Mouse (Mus musculus) liver (tissue): ENCODE results near the gene Clca4b.
"Not testable (repeated sequence)": the region's sequence is repeated elsewhere in the genome, so short reads cannot be mapped to it uniquely, and the experiment has no call there.

Experiments
- DNase-seq: peaks from one replicate; pipeline ENCODE4 v3.0.0-alpha.2; 2020; ENCODE audit warnings: mixed read lengths

The Clca4b gene

DNA sequence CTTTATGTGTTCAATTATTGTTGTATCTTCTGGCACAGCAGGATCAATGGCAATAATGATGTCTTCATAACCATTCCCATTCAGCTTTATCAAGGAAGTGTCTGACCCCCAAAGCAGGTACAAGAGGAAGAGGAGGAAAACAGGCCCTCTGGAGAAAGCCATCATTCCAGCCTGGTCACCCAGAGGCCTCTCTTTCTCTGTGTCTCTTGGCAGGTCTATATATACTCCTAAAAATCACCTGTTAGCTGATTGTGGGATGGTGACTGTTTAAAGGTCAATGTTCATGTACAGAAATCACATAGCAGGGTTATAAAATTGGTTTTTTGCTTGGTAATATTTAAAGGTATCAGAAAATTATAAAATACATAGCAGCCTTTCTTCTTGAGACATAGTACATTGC lies at the start of gene Clca4b:
Gene Clca4b (minus strand): TSS at position 195 of the 400 bp plus-strand sequence.
- DNase-seq = no peak

DNA sequence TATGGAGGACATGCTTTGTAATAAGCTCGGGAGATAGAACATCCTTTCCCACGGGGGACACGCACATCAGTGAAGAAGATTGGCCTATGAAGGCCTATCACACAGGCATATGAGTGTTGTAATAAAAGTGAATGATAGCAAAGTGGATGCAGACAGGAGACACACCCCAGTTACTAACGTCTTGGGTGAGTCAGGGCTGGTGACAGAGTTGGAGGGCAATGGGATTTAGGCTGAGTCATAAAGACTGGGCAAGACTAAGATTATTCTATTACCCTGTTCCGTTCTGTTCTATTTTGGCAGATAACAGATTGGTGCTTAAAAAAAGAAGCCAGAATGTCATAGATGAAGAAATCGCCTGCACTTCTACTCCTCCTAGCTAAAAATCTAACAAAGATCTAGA lies 48.2 kb upstream of the Clca4b start:
- no peak for DNase-seq

GRCm38 (mm10) chr3:144977631-144978030 lies 45.3 kb upstream of the Clca4b start:
- DNase-seq = no peak

DNA sequence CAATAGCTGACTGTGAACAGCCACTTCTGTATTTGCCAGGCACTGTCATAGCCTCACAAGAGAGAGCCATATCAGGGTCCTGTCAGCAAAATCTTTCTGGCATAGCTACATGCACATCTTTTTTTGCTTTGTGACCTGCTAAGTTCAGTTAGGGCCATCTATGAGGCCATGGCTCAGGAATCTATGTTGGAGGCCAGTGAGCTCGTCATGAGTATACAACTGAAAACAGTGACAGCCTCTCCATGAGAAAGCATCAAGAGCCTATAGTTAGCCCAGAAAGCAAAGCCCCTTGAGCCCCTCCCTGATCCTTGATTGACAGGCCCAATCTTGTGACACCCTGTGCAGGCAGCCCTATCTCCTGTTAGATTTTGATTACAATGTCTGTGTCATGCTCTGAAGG lies 43.8 kb upstream of the Clca4b start:
- DNase-seq = no peak

- DNase-seq = no peak
These were observed 42.6 kb upstream of the Clca4b start, which contains the start of gene Clca4a for GRCm38 (mm10) chr3:144974945-144975344. Clca4a (minus strand) TSS chr3:144975045.

DNA sequence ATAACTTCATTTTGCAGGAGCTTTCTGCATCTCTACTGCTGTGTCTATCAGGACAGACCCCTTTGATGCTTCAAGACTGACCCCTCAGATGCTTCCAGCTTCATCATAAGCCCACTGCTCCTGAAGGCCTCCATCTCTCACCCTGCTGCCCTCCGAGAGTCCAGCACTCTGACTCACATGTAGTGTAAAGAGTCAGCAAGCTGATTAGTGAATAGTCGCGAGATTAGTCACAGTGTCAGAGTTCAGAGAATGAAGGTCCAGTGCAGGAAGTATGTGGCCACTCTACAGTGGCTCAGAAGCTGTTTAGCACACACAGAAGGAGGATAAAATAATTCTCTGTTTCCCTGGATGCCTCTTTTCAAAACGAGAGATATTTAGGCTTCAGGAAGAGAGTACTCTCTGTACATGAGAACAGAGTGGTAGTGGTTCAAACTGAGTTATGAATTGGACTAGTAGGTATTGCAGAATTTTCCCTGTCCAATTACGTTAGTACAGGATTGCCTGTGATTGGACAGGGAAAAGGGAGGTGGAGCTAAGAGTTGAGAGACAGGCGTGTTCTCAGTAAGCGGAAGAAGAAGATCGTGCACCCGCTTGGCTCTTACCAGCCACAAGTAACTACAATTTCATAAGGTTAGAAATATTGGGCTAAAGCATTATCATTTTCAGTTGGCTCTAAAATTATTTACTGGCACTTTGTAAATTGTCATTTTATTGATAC lies 39.4 kb upstream of the Clca4b start:
- DNase-seq = no peak

DNA sequence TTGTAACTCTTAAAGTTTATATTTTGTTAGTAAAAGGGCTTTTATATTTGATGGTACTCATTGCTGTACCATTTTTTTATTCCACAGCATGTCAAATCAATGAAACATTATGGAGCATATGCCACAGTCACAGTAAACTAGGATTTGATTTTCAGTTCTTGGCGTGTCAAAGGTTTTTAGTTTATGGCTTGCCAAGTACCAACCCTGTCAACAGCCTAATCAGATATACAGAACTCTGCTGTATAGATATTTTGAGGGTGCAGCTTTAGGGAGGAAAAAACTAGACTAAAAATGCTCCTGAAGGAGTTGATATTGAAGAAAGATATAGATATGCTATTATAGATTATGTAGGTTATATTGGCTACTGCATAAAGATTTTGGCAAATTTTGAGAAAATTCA lies 37.4 kb upstream of the Clca4b start:
- DNase-seq = no peak

GRCm38 (mm10) chr3:144966074-144966473 lies 33.7 kb upstream of the Clca4b start:
- DNase-seq = no peak

DNA sequence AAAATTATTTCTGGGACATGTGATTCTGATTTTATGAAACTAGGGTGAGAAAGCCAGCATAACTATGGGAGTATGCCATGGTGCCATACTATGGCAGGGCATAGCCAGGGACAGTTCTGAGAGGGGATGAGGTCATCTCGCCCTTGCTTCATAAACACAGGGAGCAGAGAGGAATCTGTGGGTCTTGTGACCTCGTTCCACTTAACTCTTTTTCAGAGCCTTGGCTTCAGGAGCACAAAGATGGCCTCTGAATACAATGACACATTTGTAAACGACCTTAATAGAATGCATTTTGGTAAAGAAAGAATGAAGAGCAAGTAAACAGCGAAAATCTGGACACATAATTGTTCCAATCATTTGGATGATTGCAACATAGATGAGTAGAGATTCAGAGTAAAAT lies 18.5 kb upstream of the Clca4b start:
- DNase-seq = no peak

DNA sequence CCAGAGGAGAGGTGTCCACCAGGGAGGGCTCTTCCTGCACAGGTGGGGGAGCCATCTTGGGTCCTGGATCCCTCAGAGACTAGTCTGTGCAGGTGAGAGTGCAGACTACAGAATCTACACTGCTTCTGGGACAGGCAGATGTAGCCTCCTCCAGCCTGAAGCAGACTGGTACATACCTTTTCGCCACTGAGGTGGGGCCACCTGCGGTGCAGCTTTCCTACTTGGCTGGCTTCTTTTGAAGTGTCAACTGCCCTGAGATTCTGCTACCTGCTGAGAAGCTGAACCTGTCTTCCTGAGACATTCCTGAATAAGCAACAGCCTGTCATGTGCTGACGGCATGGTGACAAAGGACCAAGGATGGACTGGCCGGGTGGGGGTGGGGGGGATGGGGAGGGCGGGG lies 15.0 kb upstream of the Clca4b start:
- not testable (repeated sequence) for DNase-seq

DNA sequence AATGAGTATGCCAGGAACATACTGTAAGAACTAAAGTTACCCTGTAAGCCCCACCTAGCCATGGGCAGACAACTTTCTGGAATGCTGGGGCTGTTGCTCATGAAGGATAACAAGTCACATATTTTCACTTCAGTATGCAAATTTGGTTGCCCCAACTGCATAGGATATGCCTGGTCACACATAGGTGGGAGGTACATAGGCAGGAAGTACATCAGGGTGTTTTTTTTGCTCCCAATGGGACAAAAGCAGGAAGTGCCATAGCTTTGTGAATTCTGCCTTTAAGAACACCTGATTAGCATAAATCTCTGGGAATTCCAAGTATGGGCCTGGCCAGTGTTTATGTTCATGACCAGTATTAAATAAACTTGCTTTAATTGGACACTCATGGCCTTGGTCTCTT lies 1.3 kb upstream of the Clca4b start:
- not testable (repeated sequence) for DNase-seq

DNA sequence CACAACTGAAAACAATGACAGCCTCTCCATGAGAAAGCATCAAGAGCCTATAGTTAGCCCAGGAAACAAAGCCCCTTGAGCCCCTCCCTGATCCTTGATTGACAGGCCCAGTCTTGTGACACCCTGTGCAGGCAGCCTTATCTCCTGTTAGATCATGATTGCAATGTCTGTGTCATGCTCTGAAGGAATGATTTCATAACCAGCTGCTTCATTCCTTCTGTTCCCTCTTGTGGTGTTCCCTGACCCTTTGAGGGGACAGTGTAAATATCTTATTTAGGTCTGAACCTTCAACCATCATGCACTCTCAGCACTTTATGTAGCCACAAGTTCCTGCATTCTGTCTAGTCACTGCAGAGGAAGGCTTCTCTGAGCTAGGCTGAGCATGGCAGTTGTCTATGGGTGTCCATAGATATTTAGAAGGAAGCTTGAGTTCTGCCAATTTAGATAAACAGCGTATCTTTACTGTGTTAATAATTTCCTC lies 722 bp upstream of the Clca4b start:
- no peak for DNase-seq

- DNase-seq = no peak
These were observed 18.3 kb downstream of the Clca4b start for GRCm38 (mm10) chr3:144914014-144914413.

- no peak for DNase-seq
These were observed 35.2 kb downstream of the Clca4b start for GRCm38 (mm10) chr3:144897042-144897678.

DNA sequence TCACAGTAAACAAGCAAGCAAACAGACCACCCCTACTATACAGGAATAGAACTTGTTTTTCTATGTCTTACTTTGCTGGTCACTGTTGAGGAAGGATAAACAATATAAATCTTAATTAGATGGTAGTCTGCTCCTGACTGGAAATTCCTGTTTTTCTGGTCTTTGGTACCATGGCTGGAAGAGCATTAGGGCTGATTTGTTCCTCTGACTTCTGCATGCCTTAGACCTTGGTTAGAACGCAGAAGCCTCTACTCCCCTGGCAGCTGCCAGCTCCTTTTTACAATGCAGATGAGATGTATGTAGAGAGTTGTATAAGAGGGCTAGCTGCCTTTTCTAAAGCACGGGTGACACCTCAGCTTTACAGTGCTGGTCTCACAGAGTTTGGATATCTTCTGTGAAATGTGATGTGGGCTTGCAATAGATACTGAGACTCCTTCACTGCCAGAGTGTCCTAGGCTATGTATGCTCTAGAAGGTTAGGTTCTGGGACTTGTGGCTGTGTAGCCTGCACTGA lies 42.0 kb downstream of the Clca4b start:
- DNase-seq = no peak

DNA sequence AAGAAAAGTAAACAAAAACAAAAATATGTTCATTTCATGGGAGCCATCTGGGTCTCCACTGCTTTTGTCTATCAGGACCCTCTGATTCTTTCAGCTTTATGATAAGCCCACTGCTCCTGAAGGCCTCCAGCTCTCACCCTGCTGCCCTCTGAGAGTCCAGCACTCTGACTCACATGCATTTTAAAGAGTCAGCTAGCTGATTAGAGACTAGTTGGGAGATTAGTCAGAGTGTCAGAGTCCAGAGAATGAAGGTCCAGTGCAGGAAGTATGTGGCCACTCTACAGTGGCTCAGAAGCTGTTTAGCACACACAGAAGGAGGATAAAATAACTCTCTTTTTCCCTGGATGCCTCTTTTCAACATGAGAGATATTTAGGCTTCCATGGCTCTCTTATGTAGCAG lies 45.4 kb downstream of the Clca4b start:
- DNase-seq = no peak

DNA sequence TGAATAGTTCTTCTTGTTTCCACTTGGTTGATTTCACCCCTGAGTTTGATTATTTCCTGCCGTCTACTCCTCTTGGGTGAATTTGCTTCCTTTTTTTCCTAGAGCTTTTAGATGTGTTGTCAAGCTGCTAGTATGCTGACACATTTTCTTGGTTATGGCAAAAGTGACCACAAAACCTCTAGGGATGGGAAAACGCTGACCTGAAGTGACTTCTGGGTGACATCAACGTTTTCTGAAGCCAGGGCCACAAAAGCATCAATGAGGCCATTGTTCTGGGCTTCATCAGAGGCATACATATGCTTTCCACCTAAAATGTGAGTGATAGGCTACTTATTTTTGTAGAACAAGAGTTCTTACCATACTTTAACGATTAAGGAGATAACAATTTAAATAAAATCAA lies 60.3 kb downstream of the Clca4b start:
- not testable (repeated sequence) for DNase-seq
